Mouse (Mus musculus): ENCODE results near the gene Acsl3.

The Acsl3 gene

DNA sequence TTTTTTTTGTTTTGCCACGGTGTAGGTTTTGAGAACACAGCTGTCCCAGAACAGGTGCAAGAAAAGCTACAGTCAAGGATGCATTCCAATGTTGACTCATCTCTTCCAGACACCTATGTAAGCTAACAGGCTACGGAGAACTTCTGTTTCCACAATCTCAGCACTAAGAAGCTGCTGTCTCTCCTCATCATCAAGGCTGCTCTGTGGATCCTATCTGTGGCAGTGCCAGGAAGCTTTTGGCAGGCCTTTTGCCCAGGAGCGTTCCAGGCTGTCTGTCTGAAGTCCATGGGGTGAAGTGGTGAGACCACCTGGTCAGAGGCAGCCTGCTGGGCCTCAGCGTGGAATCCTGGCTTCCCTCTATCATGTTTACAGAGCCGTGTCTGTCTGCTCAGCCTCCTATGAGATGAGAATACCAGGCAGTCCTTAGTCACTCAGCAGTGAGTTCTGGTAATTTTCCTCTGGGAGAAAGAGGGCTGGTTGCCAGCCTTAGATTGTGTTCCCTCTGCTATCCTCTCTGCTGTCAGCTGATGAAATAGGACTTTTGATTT is 87.7 kb downstream of the Acsl3 start:
- peak; percentile 75 for DNase-seq
